Mouse (Mus musculus) forebrain, embryonic 14.5 days (tissue): Measurements from ENCODE around the gene Ptcd3. TPM values are rescaled to one million over a fixed set of nuclear protein-coding genes. Genes with fewer than 3 reads are reported as not detected.
A peak's percentile ranks its signal among the peaks of the same experiment; 100 is the strongest.

Source experiments
- ATAC-seq: fragments of 200-750 bp; cut with Nextera tagmentation; 2 replicates; pipeline ENCODE4 v1.8.0; 2017; ENCODE audit warnings: mild to moderate bottlenecking, moderate library complexity
- DNase-seq: peaks from one replicate; pipeline ENCODE4 v3.0.0-alpha.2; 2015; ENCODE audit warnings: low spot score
- H3K27ac ChIP-seq: fragments of 300-500 bp; sonication (generic); 2 replicates; pipeline ENCODE4 v1.5.1; 2014; ENCODE audit warnings: low read depth, mild to moderate bottlenecking, control low read depth, low read length, moderate library complexity
- H3K27me3 ChIP-seq: fragments of 300-500 bp; sonication (generic); replicated peaks from 2 replicates; pipeline ENCODE4 v1.6.1; 2014; ENCODE audit warnings: low read length, control low read depth, mixed read lengths; ENCODE audit not compliant: control insufficient read depth, insufficient read depth
- H3K36me3 ChIP-seq: fragments of 300-500 bp; sonication (generic); 2 replicates; pipeline ENCODE4 v1.6.1; 2014; ENCODE audit warnings: low read length, control low read depth; ENCODE audit not compliant: control insufficient read depth, insufficient read depth
- H3K4me1 ChIP-seq: fragments of 300-500 bp; sonication (generic); 2 replicates; pipeline ENCODE4 v1.6.1; 2014; ENCODE audit warnings: antibody characterized with exemption, low read length, control low read depth; ENCODE audit not compliant: control insufficient read depth, insufficient read depth
- H3K4me2 ChIP-seq: fragments of 300-500 bp; sonication (generic); 2 replicates; pipeline ENCODE4 v1.6.1; 2014; ENCODE audit warnings: mild to moderate bottlenecking, control low read depth, low read length
- H3K4me3 ChIP-seq: fragments of 300-500 bp; sonication (generic); 2 replicates; pipeline ENCODE4 v1.5.1; 2014; ENCODE audit warnings: low read depth, low read length, control low read depth
- H3K9ac ChIP-seq: fragments of 300-500 bp; sonication (generic); 2 replicates; pipeline ENCODE4 v1.6.1; 2014; ENCODE audit warnings: mild to moderate bottlenecking, low read length, control low read depth, moderate library complexity
- H3K9me3 ChIP-seq: fragments of 300-500 bp; sonication (generic); replicated peaks from 2 replicates; pipeline ENCODE4 v1.6.1; 2016; ENCODE audit warnings: low read length, control low read depth, mixed read lengths; ENCODE audit not compliant: control insufficient read depth
- WGBS: fragments of 180-500 bp; shearing (Covaris S2); extraction: QIAGEN DNeasy Blood & Tissue Kit; methylation state at CpG from one replicate; pipeline ENCODE4 v1.1.7; 2014; 5-methylcytosine and 5-hydroxymethylcytosine counted together
- polyA plus RNA-seq: library from polyadenylated mRNA; unstranded; fragments of >200 nt; fragmentation: Nextera tagmentation; extraction: Ambion mirVana; gene quantifications from 2 replicates; pipeline ENCODE4 v1.2.1, GENCODE M21; 2014

Gene Ptcd3
- 99.9 and 105 TPM in 2 replicates for polyA plus RNA-seq

DNA sequence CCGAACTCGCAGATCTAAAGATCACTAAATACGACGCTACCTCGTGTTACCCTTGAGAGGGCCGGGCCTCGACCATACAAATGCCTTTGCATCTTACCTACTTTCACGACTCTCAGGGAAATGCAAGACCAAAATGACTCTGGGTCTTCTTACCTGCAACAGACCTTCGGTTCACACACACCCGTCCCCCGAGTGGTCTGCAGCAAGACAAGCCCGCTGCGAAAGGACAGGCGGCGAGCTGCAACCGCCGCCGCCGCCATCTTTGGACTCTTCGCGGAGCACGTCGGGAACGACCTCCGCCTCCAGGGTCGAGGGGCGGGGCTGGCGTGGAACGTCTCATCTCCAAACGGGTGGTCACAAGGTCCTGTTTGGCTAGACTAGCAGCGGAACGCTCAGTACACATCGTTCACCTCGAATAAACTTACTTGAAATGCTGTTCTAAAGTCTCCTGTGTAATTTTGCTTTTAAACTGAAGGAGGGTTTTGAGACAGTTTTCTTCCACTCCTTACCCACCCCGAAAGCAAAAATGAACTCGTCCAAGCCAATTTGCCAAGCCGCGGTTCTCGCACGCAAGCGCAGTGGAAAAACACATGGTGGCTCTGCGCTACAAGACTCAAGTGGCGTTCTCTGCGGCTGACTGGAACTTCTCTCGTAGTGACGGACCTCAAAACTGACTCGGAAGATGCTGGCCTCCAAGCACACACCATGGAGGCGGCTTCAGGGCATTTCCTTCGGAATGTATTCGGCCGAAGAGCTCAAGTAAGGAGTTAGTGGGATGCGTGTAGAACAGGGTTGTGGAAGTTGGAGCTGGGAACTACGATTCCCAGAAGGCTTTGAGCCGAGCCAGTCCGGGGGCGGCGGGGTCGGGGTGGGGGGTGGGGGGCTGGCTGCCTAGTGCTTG, at the start of gene Ptcd3, which contains the start of gene Polr1a:
TSS of gene Ptcd3 (minus strand) at position 270 of the 901 bp plus-strand sequence.
TSS of gene Polr1a (plus strand) at position 573 of the 901 bp plus-strand sequence.
- peaks cover 23% of the 10 kb centered on the region for H3K36me3 ChIP-seq
- H3K27me3 ChIP-seq = no peaks in the 10 kb centered on the region
- H3K4me1 ChIP-seq = peaks cover 3% of the 10 kb centered on the region; the same call in 1 of the 2 replicates
- H3K27ac ChIP-seq = peak within 1 kb of the TSS; percentile 60; the same call in 1 of the 2 replicates
- peak within 1 kb of the TSS; percentile 71 for H3K9ac ChIP-seq
- H3K4me2 ChIP-seq = peak within 1 kb of the TSS; percentile 93
- DNase-seq = peak; percentile 96
- peak; percentile 95 for ATAC-seq
- no peaks in the 10 kb centered on the region for H3K9me3 ChIP-seq
- H3K4me3 ChIP-seq = peak within 1 kb of the TSS; percentile 76
- under 1% methylated on average over 58 of the region's 58 CpGs for WGBS

DNA sequence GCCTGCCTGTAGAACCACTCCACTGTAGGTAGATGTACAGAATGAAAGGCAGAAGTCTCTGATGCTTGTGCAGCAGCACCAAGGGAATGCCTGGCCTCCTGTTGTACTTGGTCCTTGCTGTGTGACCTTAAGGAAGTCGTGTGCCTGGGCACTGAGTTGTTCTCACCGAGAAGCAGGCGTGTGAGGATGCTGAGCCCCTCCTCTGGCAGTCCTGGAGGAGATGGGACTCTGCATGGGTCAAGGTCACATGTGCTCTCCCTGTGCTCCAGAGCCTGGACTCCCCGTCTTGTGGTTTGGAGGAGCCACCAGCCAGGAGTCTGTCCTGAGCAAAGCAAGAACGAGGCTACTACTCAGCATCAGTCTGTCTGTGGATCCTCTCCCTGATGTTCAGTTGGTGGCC, 42.6 kb upstream of the Ptcd3 start:
- H3K27ac ChIP-seq = no peak overlapping the region
- no peaks in the 10 kb centered on the region for H3K4me1 ChIP-seq
- no peak overlapping the region for H3K4me3 ChIP-seq
- WGBS = 89% methylated on average over 5 of the region's 5 CpGs
- ATAC-seq (no peak), DNase-seq (no peak)
- no peak overlapping the region for H3K4me2 ChIP-seq
- peaks cover 70% of the 10 kb centered on the region for H3K36me3 ChIP-seq
- H3K27me3 ChIP-seq = no peaks in the 10 kb centered on the region
- no peak overlapping the region for H3K9ac ChIP-seq
- H3K9me3 ChIP-seq = no peaks in the 10 kb centered on the region

DNA sequence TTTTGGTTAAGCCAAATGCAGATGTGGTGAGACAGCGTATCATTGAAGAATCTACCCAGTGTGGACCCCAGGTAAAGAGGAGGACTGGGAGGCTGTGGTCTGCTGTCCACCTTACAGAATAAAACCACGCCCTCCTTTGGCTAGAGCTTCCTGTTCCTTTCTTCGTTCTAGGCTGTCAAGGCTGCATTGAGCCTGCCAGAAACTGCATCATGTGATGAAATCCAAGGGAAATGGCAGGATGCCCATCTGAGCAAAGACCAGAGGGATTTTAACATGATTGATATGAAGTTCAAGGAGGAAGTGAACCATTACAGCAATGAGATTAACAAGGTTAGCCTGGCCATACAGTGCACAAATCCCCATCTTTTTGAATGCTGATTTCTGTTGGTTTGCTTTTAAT, 42.0 kb upstream of the Ptcd3 start:
- Histone ChIP-seq H3K27me3 (no peaks in the 10 kb centered on the region), H3K27ac (no peak overlapping the region), H3K4me2 (no peak overlapping the region), H3K36me3 (peaks cover 74% of the 10 kb centered on the region), H3K4me3 (no peak overlapping the region), H3K4me1 (no peaks in the 10 kb centered on the region), H3K9ac (no peak overlapping the region), H3K9me3 (no peaks in the 10 kb centered on the region)
- ATAC-seq (no peak), DNase-seq (peak; percentile 7)
- WGBS = 91% methylated on average over 3 of the region's 3 CpGs

DNA sequence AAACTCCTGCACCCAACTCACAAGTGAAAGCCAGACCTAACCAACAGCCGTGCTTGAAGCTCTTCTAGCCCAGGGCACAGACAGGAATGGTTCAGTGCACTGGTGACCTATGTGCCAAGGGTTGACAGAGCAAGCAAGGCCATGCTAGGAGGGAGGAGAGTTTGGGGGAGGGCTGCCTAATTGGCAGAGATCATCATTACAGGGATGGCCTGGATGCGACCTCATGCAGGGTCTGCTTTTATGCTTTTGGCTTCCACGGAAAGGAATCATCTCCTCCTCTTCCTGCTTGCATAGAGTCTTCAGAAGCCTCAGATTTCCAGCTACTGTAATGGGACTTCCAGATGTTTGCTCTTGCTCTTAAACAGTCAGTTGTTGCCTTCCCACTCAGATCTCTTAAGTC, 41.2 kb upstream of the Ptcd3 start:
- Histone ChIP-seq H3K9me3 (no peaks in the 10 kb centered on the region), H3K27me3 (no peaks in the 10 kb centered on the region), H3K27ac (no peak overlapping the region), H3K36me3 (peaks cover 69% of the 10 kb centered on the region), H3K4me1 (no peaks in the 10 kb centered on the region), H3K4me2 (no peak overlapping the region), H3K4me3 (no peak overlapping the region), H3K9ac (no peak overlapping the region)
- DNase-seq (no peak), ATAC-seq (no peak)
- WGBS = 81% methylated on average over 3 of the region's 3 CpGs

DNA sequence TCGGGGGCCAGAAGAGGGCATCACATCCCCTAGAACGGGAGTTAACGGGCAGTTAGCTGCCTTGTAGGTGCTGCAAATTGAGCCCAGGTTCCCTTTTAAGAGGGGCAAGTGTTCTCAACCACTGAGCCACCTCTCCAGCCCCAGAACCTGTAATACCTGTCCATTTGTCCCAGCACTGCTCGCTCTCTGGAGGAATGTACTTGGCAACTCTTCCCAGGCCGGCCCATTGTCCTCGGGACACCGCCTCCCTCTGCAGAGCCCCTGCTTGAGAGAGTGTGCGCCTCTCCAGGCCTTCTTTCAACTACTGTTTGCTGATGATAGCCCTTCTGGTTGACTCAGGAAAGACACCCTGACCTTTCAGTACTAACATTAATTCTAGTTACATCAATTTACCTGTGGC, 37.6 kb upstream of the Ptcd3 start:
- Histone ChIP-seq H3K4me2 (no peak overlapping the region), H3K9ac (no peak overlapping the region), H3K27me3 (no peaks in the 10 kb centered on the region), H3K9me3 (no peaks in the 10 kb centered on the region), H3K27ac (no peak overlapping the region), H3K4me3 (no peak overlapping the region), H3K4me1 (no peaks in the 10 kb centered on the region), H3K36me3 (peaks cover 46% of the 10 kb centered on the region)
- no peak for DNase-seq
- WGBS = 95% methylated on average over 8 of the region's 8 CpGs
- ATAC-seq = no peak

DNA sequence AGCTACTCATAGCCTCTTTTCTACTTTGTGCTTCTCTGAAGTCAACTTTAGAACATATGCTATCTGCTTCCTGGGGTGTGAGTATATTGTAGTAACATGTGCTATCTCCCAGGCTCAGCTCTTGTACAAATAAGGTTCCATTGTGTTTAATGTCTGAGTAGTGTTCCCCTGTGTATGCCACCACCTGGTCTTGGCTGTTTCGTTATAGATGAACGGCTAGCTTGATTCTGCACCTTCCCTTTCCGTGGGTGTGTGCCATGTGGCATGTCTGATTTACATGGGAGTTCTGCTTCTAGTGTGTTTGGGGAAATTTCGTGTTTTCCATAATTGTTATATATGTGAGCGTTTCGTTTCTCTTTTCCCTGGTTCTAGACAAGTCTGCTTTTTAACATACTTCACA, 36.6 kb upstream of the Ptcd3 start:
- ATAC-seq = no peak
- Histone ChIP-seq H3K36me3 (peaks cover 45% of the 10 kb centered on the region; the same call in 1 of the 2 replicates), H3K27ac (no peak overlapping the region), H3K27me3 (no peaks in the 10 kb centered on the region), H3K9ac (no peak overlapping the region), H3K4me2 (no peak overlapping the region), H3K4me3 (no peak overlapping the region), H3K4me1 (no peaks in the 10 kb centered on the region), H3K9me3 (no peaks in the 10 kb centered on the region)
- WGBS = 94% methylated on average over 6 of the region's 6 CpGs
- DNase-seq = no peak

DNA sequence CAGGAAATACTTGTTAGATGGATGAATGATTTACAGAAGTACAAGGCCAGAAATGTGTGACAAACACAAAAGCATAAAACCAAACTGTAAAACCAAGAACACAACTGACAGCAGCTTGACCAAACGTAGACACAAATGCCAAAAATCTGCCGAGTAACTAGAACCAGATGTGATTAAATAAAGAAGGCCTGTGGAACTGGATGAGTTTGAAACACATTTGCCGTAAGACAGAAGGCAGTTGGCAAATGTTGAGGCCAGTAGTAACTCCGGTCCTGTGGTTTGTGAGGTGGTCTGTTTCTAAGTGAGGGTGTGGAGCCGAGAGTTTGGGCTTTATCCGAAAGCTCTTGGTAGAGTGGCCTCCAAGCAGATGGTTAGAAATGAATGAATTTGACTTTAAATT, 32.4 kb upstream of the Ptcd3 start:
- Histone ChIP-seq H3K9ac (no peak overlapping the region), H3K9me3 (no peaks in the 10 kb centered on the region), H3K36me3 (peaks cover 48% of the 10 kb centered on the region), H3K4me3 (no peak overlapping the region), H3K4me2 (no peak overlapping the region), H3K4me1 (no peaks in the 10 kb centered on the region), H3K27me3 (no peaks in the 10 kb centered on the region), H3K27ac (no peak overlapping the region)
- DNase-seq = no peak
- ATAC-seq = no peak
- 93% methylated on average over 6 of the region's 6 CpGs for WGBS

DNA sequence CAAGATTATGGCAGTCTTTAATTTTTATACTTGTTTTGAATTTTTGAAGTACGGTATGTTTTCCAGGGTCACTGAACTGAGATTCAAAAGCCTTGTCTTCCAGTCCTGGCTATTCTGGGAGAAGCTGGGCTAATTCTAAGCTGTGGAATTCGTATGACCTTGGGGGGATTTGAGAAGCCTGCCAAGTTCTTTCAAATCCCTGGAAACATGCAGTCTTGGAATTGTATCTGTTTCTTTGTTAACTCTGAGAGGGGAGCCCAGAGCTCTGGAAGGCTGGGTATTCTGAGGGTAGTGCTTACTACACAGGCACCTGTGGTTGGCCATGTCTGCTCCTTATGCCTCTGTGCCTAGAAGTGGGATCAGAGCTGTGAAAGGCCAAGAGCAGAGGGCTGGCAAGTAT, 27.2 kb upstream of the Ptcd3 start:
- H3K36me3 ChIP-seq = peaks cover 78% of the 10 kb centered on the region
- 69% methylated on average over 2 of the region's 2 CpGs for WGBS
- DNase-seq (peak; percentile 7), ATAC-seq (no peak)
- H3K4me3 ChIP-seq = no peak overlapping the region
- H3K27ac ChIP-seq = no peak overlapping the region
- no peaks in the 10 kb centered on the region for H3K27me3 ChIP-seq
- H3K9ac ChIP-seq = no peak overlapping the region
- no peaks in the 10 kb centered on the region for H3K4me1 ChIP-seq
- H3K4me2 ChIP-seq = no peak overlapping the region
- no peaks in the 10 kb centered on the region for H3K9me3 ChIP-seq

DNA sequence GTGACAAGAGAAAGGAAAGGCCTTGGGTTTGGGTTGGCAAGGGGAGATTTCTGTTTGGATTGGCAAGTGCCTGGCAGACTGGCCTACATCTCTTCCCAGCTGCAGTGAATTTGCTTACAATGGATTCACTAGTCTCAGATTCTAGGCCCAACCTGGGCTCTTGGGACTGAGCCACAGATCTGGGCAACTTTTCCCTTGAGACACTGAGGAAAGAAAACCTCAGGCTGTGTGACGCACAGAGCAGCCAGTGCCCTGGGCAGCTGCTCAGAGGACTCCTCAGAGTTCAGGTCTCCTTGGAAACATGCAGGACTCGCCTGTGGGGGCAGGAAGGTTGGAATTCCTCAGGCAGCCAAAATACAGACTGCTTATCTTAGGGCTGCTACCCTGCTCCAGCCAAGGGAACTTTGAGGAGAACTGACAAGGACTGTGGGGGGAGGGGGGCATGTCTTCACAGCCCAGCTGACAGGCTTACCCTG, 25.6 kb upstream of the Ptcd3 start:
- DNase-seq = peak; percentile 3
- Histone ChIP-seq H3K27me3 (no peaks in the 10 kb centered on the region), H3K4me3 (no peak overlapping the region), H3K4me1 (no peaks in the 10 kb centered on the region), H3K36me3 (peaks cover 86% of the 10 kb centered on the region), H3K27ac (0 out of 2 replicates have a peak overlapping the region, but pooled peaks have one; percentile 5), H3K4me2 (no peak overlapping the region), H3K9me3 (no peaks in the 10 kb centered on the region), H3K9ac (no peak overlapping the region)
- no peak for ATAC-seq
- 77% methylated on average over 2 of the region's 2 CpGs for WGBS
